Mouse (Mus musculus): ENCODE results near the gene Ubl5.

- TF ChIP-seq CTCF (IDR thresholded peaks at IDR 0.05; ENCODE audit: extremely low read depth, insufficient read length, insufficient replicate concordance, low read depth, low read length) (no peak), POLR2A (IDR thresholded peaks at IDR 0.05; ENCODE audit: low read depth, low read length) (no peak; the same call in 1 of the 2 replicates)
These were observed at the start of gene Ubl5 for GRCm38 (mm10) chr9:20642101-20642895.

Data from small intestine, adult 2 months (tissue).